Mouse (Mus musculus) gastrocnemius, postnatal 36 days (tissue): ENCODE results near the gene Slc5a8. TPM values are rescaled to one million over a fixed set of nuclear protein-coding genes. Genes with fewer than 3 reads are reported as not detected.

Experiments used
- DNase-seq, 2 experiments: peaks; one replicate each; pipeline ENCODE4 v3.0.0; 2022
- intact Hi-C: fragments of 180-260 bp; cut with DNase I; formaldehyde crosslinking; loops from one replicate; pipeline ENCODE4 v1.15.1; 2025
- total RNA-seq, 2 experiments: library from RNA; stranded (reverse); gene quantifications; 2 replicates each; pipeline ENCODE4 v1.2.3; 2021

The Slc5a8 gene
- total RNA-seq, 2 experiments from 2014 or later = not detected

DNA sequence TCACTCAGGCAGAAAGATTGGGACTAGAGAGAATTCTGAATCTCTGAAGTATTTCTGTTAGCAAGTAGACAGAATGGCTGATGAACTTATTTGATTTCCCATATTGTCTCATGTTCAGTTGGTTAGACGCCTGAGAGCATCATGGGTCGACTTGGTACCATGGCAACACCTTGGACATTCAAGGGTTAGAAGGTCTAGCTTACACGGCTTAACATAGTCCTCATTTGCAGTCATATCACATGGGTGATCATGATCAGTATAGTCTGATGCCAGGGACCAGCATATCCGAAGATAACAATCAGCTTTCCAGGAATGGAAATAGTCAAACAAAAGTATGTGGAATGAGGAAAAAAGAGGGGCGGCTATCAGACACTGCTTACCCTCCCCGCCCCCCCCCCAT is 93.1 kb downstream of the Slc5a8 start:
- intact Hi-C loops = no loop called here
- no peak for DNase-seq

Other genes with a start within 250 kb of the Slc5a8 start
- not detected for gene Spic, start 201.0 kb upstream of the Slc5a8 start, total RNA-seq
- 10 to 100 TPM; 70.0 to 79.2 TPM for gene Arl1, start 155.1 kb upstream of the Slc5a8 start, total RNA-seq
- gene Utp20, start 59.2 kb upstream of the Slc5a8 start, total RNA-seq = 10 to 100 TPM in 1 of 2 experiments, 1 to 10 TPM in 1; 9.8 to 10.5 TPM